Mouse (Mus musculus): ENCODE measurements around the gene Rnf20. TPM values are rescaled to one million over a fixed set of nuclear protein-coding genes. Genes with fewer than 3 reads are reported as not detected.

The Rnf20 gene
- total RNA-seq, 1 experiment, result 43.6 TPM

DNA sequence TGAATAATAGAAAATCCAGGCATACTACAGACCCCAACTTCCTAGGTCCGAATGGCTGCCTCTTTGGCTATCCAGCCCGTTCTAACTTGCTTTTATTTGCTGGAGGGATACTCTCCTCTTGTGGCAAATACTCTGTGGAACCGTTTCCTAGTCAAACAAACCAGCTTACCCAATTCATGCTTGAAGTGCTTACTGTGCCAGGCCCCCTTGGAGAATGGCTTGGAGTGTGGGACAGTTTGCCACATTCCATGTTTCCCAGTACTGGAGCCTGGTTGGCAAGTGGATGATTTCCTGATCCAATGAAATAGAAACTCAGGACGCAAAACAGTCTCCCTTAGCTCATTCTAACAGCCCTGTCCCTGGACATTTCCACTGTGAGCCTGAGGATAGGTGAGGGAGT lies 30.4 kb downstream of the Rnf20 start:
- no peak for TF ChIP-seq MAFK (IDR thresholded peaks at IDR 0.05; ENCODE audit: insufficient read depth, low read depth, low read length)
- no peak for TF ChIP-seq CHD2 (IDR thresholded peaks at IDR 0.05; ENCODE audit: low read depth, low read length)
- no peak for TF ChIP-seq ZC3H11A (IDR thresholded peaks at IDR 0.05; ENCODE audit: borderline replicate concordance, low read depth, low read length)
- TF ChIP-seq HCFC1 (IDR thresholded peaks at IDR 0.05; ENCODE audit: borderline replicate concordance, insufficient read depth, low read length), result no peak
- no peak for TF ChIP-seq ZNF384 (IDR thresholded peaks at IDR 0.05; ENCODE audit: low read depth, low read length)
- H3K4me1 ChIP-seq (ENCODE audit: control insufficient read depth in 2 of 2, insufficient read depth in 2 of 2, low read length in 2 of 2, poor library complexity in 1 of 2), result no peaks in the 10 kb centered on the region
- no peak for DNase-seq (ENCODE audit: low read depth, low spot score)
- peaks cover 8% of the 10 kb centered on the region for H3K36me3 ChIP-seq (ENCODE audit: control insufficient read depth, insufficient read depth, low read length, poor library complexity, severe bottlenecking)
- in situ Hi-C loops (cut with MboI; ENCODE audit: low sequenced_read_pairs in 2 of 2, unreplicated experiment in 2 of 2), result no loop called here
- H3K9ac ChIP-seq (ENCODE audit: insufficient read depth, low read depth, low read length, poor library complexity, severe bottlenecking), result no peak overlapping the region
- no peak overlapping the region for H3K27ac ChIP-seq (ENCODE audit: insufficient read depth, low read depth, low read length, poor library complexity, severe bottlenecking)
- no peaks in the 10 kb centered on the region for H3K9me3 ChIP-seq (ENCODE audit: control insufficient read depth, insufficient read depth, low read depth, low read length)
- no peak overlapping the region for H3K4me3 ChIP-seq (ENCODE audit: insufficient read depth in 1 of 2, low read depth in 1 of 2, low read length in 2 of 2, poor library complexity in 1 of 2, severe bottlenecking in 1 of 2)

DNA sequence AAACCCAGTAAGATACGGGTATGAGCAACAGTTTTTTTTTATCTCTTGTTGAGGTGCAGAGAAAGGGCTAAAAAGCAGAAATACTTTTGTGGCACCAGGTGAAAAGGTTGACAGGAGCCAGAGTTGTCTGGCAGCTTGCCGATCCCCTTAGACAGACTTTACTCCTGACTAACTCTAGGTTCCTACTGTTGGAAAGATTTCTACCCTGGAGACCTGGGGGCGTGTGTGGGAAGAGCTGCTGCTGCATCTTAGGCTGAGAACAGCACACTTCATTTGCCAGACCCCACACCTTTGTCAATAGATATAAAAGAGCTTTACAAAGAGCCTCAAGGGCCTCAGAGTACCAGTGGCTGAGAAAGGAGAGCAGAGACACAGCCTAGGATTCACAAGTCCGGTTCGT lies 33.0 kb downstream of the Rnf20 start:
- no peak overlapping the region for H3K9ac ChIP-seq (ENCODE audit: insufficient read depth, low read depth, low read length, poor library complexity, severe bottlenecking)
- TF ChIP-seq HCFC1 (IDR thresholded peaks at IDR 0.05; ENCODE audit: borderline replicate concordance, insufficient read depth, low read length) (no peak), ZNF384 (IDR thresholded peaks at IDR 0.05; ENCODE audit: low read depth, low read length) (no peak), ZC3H11A (IDR thresholded peaks at IDR 0.05; ENCODE audit: borderline replicate concordance, low read depth, low read length) (no peak), CHD2 (IDR thresholded peaks at IDR 0.05; ENCODE audit: low read depth, low read length) (no peak), MAFK (IDR thresholded peaks at IDR 0.05; ENCODE audit: insufficient read depth, low read depth, low read length) (no peak)
- no peak for DNase-seq (ENCODE audit: low read depth, low spot score)
- H3K36me3 ChIP-seq (ENCODE audit: control insufficient read depth, insufficient read depth, low read length, poor library complexity, severe bottlenecking), result peaks cover 6% of the 10 kb centered on the region
- no peaks in the 10 kb centered on the region for H3K4me1 ChIP-seq (ENCODE audit: control insufficient read depth in 2 of 2, insufficient read depth in 2 of 2, low read length in 2 of 2, poor library complexity in 1 of 2)
- in situ Hi-C loops (cut with MboI; ENCODE audit: low sequenced_read_pairs in 2 of 2, unreplicated experiment in 2 of 2), result no loop called here
- H3K9me3 ChIP-seq (ENCODE audit: control insufficient read depth, insufficient read depth, low read depth, low read length), result no peaks in the 10 kb centered on the region
- no peak overlapping the region for H3K27ac ChIP-seq (ENCODE audit: insufficient read depth, low read depth, low read length, poor library complexity, severe bottlenecking)
- H3K4me3 ChIP-seq (ENCODE audit: insufficient read depth in 1 of 2, low read depth in 1 of 2, low read length in 2 of 2, poor library complexity in 1 of 2, severe bottlenecking in 1 of 2), result no peak overlapping the region

DNA sequence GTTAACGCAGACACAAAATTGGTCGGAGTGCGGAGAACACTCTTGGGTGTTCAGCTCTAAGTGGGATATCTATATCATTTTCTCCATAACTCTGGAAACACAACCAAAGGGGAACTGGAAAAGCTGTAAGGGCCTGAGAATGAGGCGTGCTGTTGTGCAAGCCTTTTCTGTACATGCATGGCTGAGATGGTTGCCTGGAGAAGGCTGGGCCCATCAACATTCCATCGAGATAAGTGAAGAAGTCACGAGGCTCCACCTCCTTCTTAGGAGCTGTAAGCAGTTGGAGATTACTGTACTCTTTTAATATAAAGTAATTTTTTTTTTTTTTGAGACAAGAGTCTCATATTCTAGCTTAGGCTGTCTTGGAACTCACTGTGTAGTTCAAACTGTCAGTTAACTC lies 44.3 kb downstream of the Rnf20 start:
- H3K9me3 ChIP-seq (ENCODE audit: control insufficient read depth, insufficient read depth, low read depth, low read length), result no peaks in the 10 kb centered on the region

DNA sequence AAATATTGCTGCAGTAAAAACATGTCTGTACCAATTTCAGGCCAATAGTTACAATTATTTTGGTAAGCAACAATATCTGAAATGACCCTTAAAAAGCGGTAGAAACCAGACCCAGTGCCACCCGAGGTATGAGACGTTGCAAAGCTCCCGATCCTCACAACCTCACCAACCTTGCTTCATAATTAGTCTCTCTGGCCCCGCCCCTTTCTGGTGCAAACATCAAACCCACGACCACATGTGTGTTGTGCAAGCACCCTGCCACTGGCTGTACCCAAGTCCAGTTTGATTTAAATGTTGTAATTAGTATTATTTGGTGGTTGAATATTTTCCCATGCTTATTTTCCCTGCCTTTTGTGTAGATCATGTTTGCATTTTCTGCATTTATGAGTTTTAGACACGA lies 45.0 kb downstream of the Rnf20 start:
- Histone ChIP-seq H3K27ac (ENCODE audit: insufficient read depth, low read depth, low read length, poor library complexity, severe bottlenecking) (no peak overlapping the region), H3K4me3 (ENCODE audit: insufficient read depth in 1 of 2, low read depth in 1 of 2, low read length in 2 of 2, poor library complexity in 1 of 2, severe bottlenecking in 1 of 2) (no peak overlapping the region), H3K9ac (ENCODE audit: insufficient read depth, low read depth, low read length, poor library complexity, severe bottlenecking) (no peak overlapping the region), H3K9me3 (ENCODE audit: control insufficient read depth, insufficient read depth, low read depth, low read length) (no peaks in the 10 kb centered on the region), H3K4me1 (ENCODE audit: control insufficient read depth in 2 of 2, insufficient read depth in 2 of 2, low read length in 2 of 2, poor library complexity in 1 of 2) (no peaks in the 10 kb centered on the region), H3K36me3 (ENCODE audit: control insufficient read depth, insufficient read depth, low read length, poor library complexity, severe bottlenecking) (no peaks in the 10 kb centered on the region)
- in situ Hi-C loops (cut with MboI; ENCODE audit: low sequenced_read_pairs in 2 of 2, unreplicated experiment in 2 of 2), result no loop called here
- TF ChIP-seq MAFK (IDR thresholded peaks at IDR 0.05; ENCODE audit: insufficient read depth, low read depth, low read length), result no peak
- TF ChIP-seq ZNF384 (IDR thresholded peaks at IDR 0.05; ENCODE audit: low read depth, low read length), result no peak
- TF ChIP-seq ZC3H11A (IDR thresholded peaks at IDR 0.05; ENCODE audit: borderline replicate concordance, low read depth, low read length), result no peak
- no peak for DNase-seq (ENCODE audit: low read depth, low spot score)

More for the DNA sequence above, 44.3 kb downstream of the Rnf20 start:
- Histone ChIP-seq H3K4me1 (ENCODE audit: control insufficient read depth in 2 of 2, insufficient read depth in 2 of 2, low read length in 2 of 2, poor library complexity in 1 of 2) (no peaks in the 10 kb centered on the region), H3K27ac (ENCODE audit: insufficient read depth, low read depth, low read length, poor library complexity, severe bottlenecking) (no peak overlapping the region), H3K36me3 (ENCODE audit: control insufficient read depth, insufficient read depth, low read length, poor library complexity, severe bottlenecking) (no peaks in the 10 kb centered on the region), H3K4me3 (ENCODE audit: insufficient read depth in 1 of 2, low read depth in 1 of 2, low read length in 2 of 2, poor library complexity in 1 of 2, severe bottlenecking in 1 of 2) (no peak overlapping the region), H3K9ac (ENCODE audit: insufficient read depth, low read depth, low read length, poor library complexity, severe bottlenecking) (no peak overlapping the region)
- TF ChIP-seq HCFC1 (IDR thresholded peaks at IDR 0.05; ENCODE audit: borderline replicate concordance, insufficient read depth, low read length), result no peak
- no peak for TF ChIP-seq CHD2 (IDR thresholded peaks at IDR 0.05; ENCODE audit: low read depth, low read length)
- TF ChIP-seq ZNF384 (IDR thresholded peaks at IDR 0.05; ENCODE audit: low read depth, low read length), result no peak
- TF ChIP-seq ZC3H11A (IDR thresholded peaks at IDR 0.05; ENCODE audit: borderline replicate concordance, low read depth, low read length), result no peak
- no peak for DNase-seq (ENCODE audit: low read depth, low spot score)
- in situ Hi-C loops (cut with MboI; ENCODE audit: low sequenced_read_pairs in 2 of 2, unreplicated experiment in 2 of 2), result no loop called here

DNA sequence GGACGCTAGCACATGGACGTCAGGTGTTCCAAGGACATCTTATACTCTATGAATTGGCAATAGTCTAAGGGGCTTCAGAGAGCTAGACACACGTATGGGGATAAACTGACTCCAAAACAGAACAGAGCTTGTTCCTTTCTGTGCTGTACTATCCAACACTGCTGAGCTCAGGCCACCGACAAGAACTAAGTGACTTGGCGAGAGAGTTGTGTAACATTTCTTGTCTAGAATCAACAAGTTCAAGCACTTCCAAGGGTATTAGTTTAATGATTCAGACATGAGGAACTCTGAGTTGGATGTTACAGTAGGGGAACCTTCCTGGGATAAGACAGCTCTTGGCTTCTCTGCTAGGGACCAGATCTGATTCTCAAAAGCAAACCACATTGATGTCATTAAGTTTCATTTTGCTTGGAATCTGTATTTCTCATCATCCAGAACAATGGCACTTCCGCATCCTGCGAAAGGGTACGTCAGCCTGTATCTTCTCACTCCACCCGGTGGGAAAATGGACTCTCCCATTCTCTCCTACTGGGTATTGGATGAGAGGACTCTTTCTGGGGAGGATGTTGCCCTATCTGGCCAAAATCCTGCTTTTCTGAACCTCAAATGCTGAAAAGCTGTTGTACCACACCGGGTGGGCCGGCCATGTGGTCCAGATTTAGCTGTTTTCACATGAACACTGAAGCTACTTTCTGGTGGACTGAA lies 48.5 kb downstream of the Rnf20 start:
- TF ChIP-seq CHD2 (IDR thresholded peaks at IDR 0.05; ENCODE audit: low read depth, low read length) (no peak), HCFC1 (IDR thresholded peaks at IDR 0.05; ENCODE audit: borderline replicate concordance, insufficient read depth, low read length) (no peak), MAFK (IDR thresholded peaks at IDR 0.05; ENCODE audit: insufficient read depth, low read depth, low read length) (no peak), ZNF384 (IDR thresholded peaks at IDR 0.05; ENCODE audit: low read depth, low read length) (no peak), ZC3H11A (IDR thresholded peaks at IDR 0.05; ENCODE audit: borderline replicate concordance, low read depth, low read length) (no peak)
- in situ Hi-C loops (cut with MboI; ENCODE audit: low sequenced_read_pairs in 2 of 2, unreplicated experiment in 2 of 2), result no loop called here

More for the DNA sequence above, 48.5 kb downstream of the Rnf20 start:
- H3K27ac ChIP-seq (ENCODE audit: insufficient read depth, low read depth, low read length, poor library complexity, severe bottlenecking), result no peak overlapping the region
- H3K4me3 ChIP-seq (ENCODE audit: insufficient read depth in 1 of 2, low read depth in 1 of 2, low read length in 2 of 2, poor library complexity in 1 of 2, severe bottlenecking in 1 of 2), result no peak overlapping the region
- H3K4me1 ChIP-seq (ENCODE audit: control insufficient read depth in 2 of 2, insufficient read depth in 2 of 2, low read length in 2 of 2, poor library complexity in 1 of 2), result no peaks in the 10 kb centered on the region
- no peak for DNase-seq (ENCODE audit: low read depth, low spot score)
- no peaks in the 10 kb centered on the region for H3K9me3 ChIP-seq (ENCODE audit: control insufficient read depth, insufficient read depth, low read depth, low read length)
- no peaks in the 10 kb centered on the region for H3K36me3 ChIP-seq (ENCODE audit: control insufficient read depth, insufficient read depth, low read length, poor library complexity, severe bottlenecking)
- H3K9ac ChIP-seq (ENCODE audit: insufficient read depth, low read depth, low read length, poor library complexity, severe bottlenecking), result no peak overlapping the region
